Mouse (Mus musculus): ENCODE results near the gene Gm10719.
"Not testable (repeated sequence)": the region's sequence is repeated elsewhere in the genome, so short reads cannot be mapped to it uniquely, and the experiment has no call there.

The Gm10719 gene

GRCm38 (mm10) chr9:3017108-3017507 lies at the start of gene Gm10719:
TSS of gene Gm10719 (plus strand) at chr9:3017408.
- DNase-seq (ENCODE audit: low read depth, low spot score): not testable (repeated sequence)

- DNase-seq (ENCODE audit: low read depth, low spot score): peak; percentile 56
These were observed 16.7 kb upstream of the Gm10719 start, which contains the start of gene Gm10722 for GRCm38 (mm10) chr9:3000445-3000972. TSS of gene Gm10722 (plus strand) at chr9:3000922.

- DNase-seq (ENCODE audit: low read depth, low spot score): not testable (repeated sequence)
These were observed 16.2 kb upstream of the Gm10719 start for GRCm38 (mm10) chr9:3001006-3001405.

GRCm38 (mm10) chr9:3001948-3002659 lies 15.1 kb upstream of the Gm10719 start:
- DNase-seq (ENCODE audit: low read depth, low spot score): peak; percentile 14

GRCm38 (mm10) chr9:3002794-3003396 lies 14.3 kb upstream of the Gm10719 start, which contains the start of gene Gm11168:
TSS of gene Gm11168 (plus strand) at chr9:3003346.
- not testable (repeated sequence) for DNase-seq (ENCODE audit: low read depth, low spot score)

GRCm38 (mm10) chr9:3006179-3006578 lies 11.0 kb upstream of the Gm10719 start:
- not testable (repeated sequence) for DNase-seq (ENCODE audit: low read depth, low spot score)

- DNase-seq (ENCODE audit: low read depth, low spot score): not testable (repeated sequence)
These were observed 10.6 kb upstream of the Gm10719 start for GRCm38 (mm10) chr9:3006636-3007035.

- peak; percentile 31 for DNase-seq (ENCODE audit: low read depth, low spot score)
These were observed 9.9 kb upstream of the Gm10719 start for GRCm38 (mm10) chr9:3007272-3007671.

- not testable (repeated sequence) for DNase-seq (ENCODE audit: low read depth, low spot score)
These were observed 7.9 kb upstream of the Gm10719 start for GRCm38 (mm10) chr9:3009331-3009730.

GRCm38 (mm10) chr9:3012054-3012621 lies 5.1 kb upstream of the Gm10719 start:
- not testable (repeated sequence) for DNase-seq (ENCODE audit: low read depth, low spot score)

- DNase-seq (ENCODE audit: low read depth, low spot score): not testable (repeated sequence)
These were observed 4.4 kb upstream of the Gm10719 start, which contains the start of gene Gm10721 for GRCm38 (mm10) chr9:3012733-3013279. TSS of gene Gm10721 (plus strand) at chr9:3013140.

GRCm38 (mm10) chr9:3015354-3015753 lies 1.9 kb upstream of the Gm10719 start, which contains the start of gene Gm10720:
TSS of gene Gm10720 (plus strand) at chr9:3015654.
- not testable (repeated sequence) for DNase-seq (ENCODE audit: low read depth, low spot score)

- not testable (repeated sequence) for DNase-seq (ENCODE audit: low read depth, low spot score)
These were observed 1.3 kb upstream of the Gm10719 start for GRCm38 (mm10) chr9:3015896-3016295.

GRCm38 (mm10) chr9:3018944-3019343 lies 1.7 kb downstream of the Gm10719 start:
- DNase-seq (ENCODE audit: low read depth, low spot score): not testable (repeated sequence)

- DNase-seq (ENCODE audit: low read depth, low spot score): not testable (repeated sequence)
These were observed 2.9 kb downstream of the Gm10719 start for GRCm38 (mm10) chr9:3019835-3020727.

GRCm38 (mm10) chr9:3022316-3023008 lies 5.3 kb downstream of the Gm10719 start:
- DNase-seq (ENCODE audit: low read depth, low spot score): peak; percentile 29

- not testable (repeated sequence) for DNase-seq (ENCODE audit: low read depth, low spot score)
These were observed 6.2 kb downstream of the Gm10719 start, which contains the start of gene Gm10718 for GRCm38 (mm10) chr9:3023312-3023984. TSS of gene Gm10718 (plus strand) at chr9:3023547.

GRCm38 (mm10) chr9:3023985-3024648 lies 6.9 kb downstream of the Gm10719 start:
- DNase-seq (ENCODE audit: low read depth, low spot score): not testable (repeated sequence)

Data from 3T3-L1 (cell line).